Mouse (Mus musculus) forebrain, embryonic 14.5 days (tissue): ENCODE measurements around the gene Olfr798. TPM values are rescaled to one million over a fixed set of nuclear protein-coding genes. Genes with fewer than 3 reads are reported as not detected.

ENCODE experiments used
- ATAC-seq: fragments of 200-750 bp; cut with Nextera tagmentation; 2 replicates; pipeline ENCODE4 v1.8.0; 2017; ENCODE audit warnings: mild to moderate bottlenecking, moderate library complexity
- DNase-seq: peaks from one replicate; pipeline ENCODE4 v3.0.0-alpha.2; 2015; ENCODE audit warnings: low spot score
- H3K27ac ChIP-seq: fragments of 300-500 bp; sonication (generic); 2 replicates; pipeline ENCODE4 v1.5.1; 2014; ENCODE audit warnings: low read depth, mild to moderate bottlenecking, control low read depth, low read length, moderate library complexity
- H3K27me3 ChIP-seq: fragments of 300-500 bp; sonication (generic); replicated peaks from 2 replicates; pipeline ENCODE4 v1.6.1; 2014; ENCODE audit warnings: low read length, control low read depth, mixed read lengths; ENCODE audit not compliant: control insufficient read depth, insufficient read depth
- H3K36me3 ChIP-seq: fragments of 300-500 bp; sonication (generic); 2 replicates; pipeline ENCODE4 v1.6.1; 2014; ENCODE audit warnings: low read length, control low read depth; ENCODE audit not compliant: control insufficient read depth, insufficient read depth
- H3K4me1 ChIP-seq: fragments of 300-500 bp; sonication (generic); 2 replicates; pipeline ENCODE4 v1.6.1; 2014; ENCODE audit warnings: antibody characterized with exemption, low read length, control low read depth; ENCODE audit not compliant: control insufficient read depth, insufficient read depth
- H3K4me2 ChIP-seq: fragments of 300-500 bp; sonication (generic); 2 replicates; pipeline ENCODE4 v1.6.1; 2014; ENCODE audit warnings: mild to moderate bottlenecking, control low read depth, low read length
- H3K4me3 ChIP-seq: fragments of 300-500 bp; sonication (generic); 2 replicates; pipeline ENCODE4 v1.5.1; 2014; ENCODE audit warnings: low read depth, low read length, control low read depth
- H3K9ac ChIP-seq: fragments of 300-500 bp; sonication (generic); 2 replicates; pipeline ENCODE4 v1.6.1; 2014; ENCODE audit warnings: mild to moderate bottlenecking, low read length, control low read depth, moderate library complexity
- H3K9me3 ChIP-seq: fragments of 300-500 bp; sonication (generic); replicated peaks from 2 replicates; pipeline ENCODE4 v1.6.1; 2016; ENCODE audit warnings: low read length, control low read depth, mixed read lengths; ENCODE audit not compliant: control insufficient read depth
- WGBS: fragments of 180-500 bp; shearing (Covaris S2); extraction: QIAGEN DNeasy Blood & Tissue Kit; methylation state at CpG from one replicate; pipeline ENCODE4 v1.1.7; 2014; 5-methylcytosine and 5-hydroxymethylcytosine counted together
- polyA plus RNA-seq: library from polyadenylated mRNA; unstranded; fragments of >200 nt; fragmentation: Nextera tagmentation; extraction: Ambion mirVana; gene quantifications from 2 replicates; pipeline ENCODE4 v1.2.1, GENCODE M21; 2014

The Olfr798 gene
- not detected in 2 replicates for polyA plus RNA-seq

DNA sequence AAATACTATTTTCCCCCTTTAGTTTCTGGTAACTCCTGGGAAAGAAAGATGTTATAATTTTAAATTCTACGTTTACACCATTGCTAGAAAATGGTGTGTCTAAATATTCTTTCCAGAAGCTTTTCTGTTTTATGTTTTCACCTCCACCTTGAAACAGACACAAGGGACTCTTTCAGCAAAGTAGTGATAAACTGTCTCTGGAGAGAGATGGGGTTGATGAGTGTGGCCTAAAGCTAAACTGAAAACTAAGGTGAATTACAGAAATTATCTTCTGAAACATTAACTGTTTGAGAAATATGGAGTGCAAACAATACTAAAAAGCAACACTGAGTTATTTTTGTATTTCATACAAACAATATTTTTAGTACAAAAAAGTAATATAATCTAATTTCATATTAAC lies at the start of gene Olfr798:
Gene Olfr798 (minus strand): TSS at position 101 of the 400 bp plus-strand sequence.
- no peaks in the 10 kb centered on the region for H3K36me3 ChIP-seq
- WGBS: 92% methylated on average over 1 of the region's 1 CpGs
- H3K4me3 ChIP-seq: no peak within 1 kb of the TSS
- no peak within 1 kb of the TSS for H3K4me2 ChIP-seq
- no peak within 1 kb of the TSS for H3K9ac ChIP-seq
- H3K27ac ChIP-seq: no peak within 1 kb of the TSS
- H3K9me3 ChIP-seq: no peaks in the 10 kb centered on the region
- no peak for DNase-seq
- no peaks in the 10 kb centered on the region for H3K4me1 ChIP-seq
- no peak for ATAC-seq
- no peaks in the 10 kb centered on the region for H3K27me3 ChIP-seq

DNA sequence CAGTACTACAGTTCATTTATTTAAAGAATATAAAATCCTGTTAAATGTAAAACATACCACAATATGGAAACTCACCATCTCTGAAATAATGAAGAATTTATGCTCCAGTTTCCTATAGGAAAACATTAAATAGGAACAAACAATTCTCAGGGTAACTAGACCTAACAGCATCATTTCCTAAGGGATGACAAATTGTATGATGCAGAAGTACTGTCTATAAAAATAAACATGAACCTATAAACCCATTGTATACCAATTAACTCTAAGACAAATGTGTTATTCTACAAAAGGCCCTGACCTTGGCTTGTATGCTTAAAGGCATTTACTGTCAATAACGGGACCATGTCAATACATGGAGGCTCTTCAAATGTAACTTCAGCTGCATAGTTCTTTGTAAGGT lies 46.0 kb upstream of the Olfr798 start, which contains the start of gene Olfr801:
Gene Olfr801 (minus strand): TSS at position 101 of the 400 bp plus-strand sequence.
- Histone ChIP-seq H3K27me3 (no peaks in the 10 kb centered on the region), H3K4me1 (no peaks in the 10 kb centered on the region), H3K9me3 (no peaks in the 10 kb centered on the region), H3K27ac (no peak within 1 kb of the TSS), H3K36me3 (no peaks in the 10 kb centered on the region), H3K9ac (no peak within 1 kb of the TSS), H3K4me3 (no peak within 1 kb of the TSS), H3K4me2 (no peak within 1 kb of the TSS)
- WGBS: 83% methylated on average over 1 of the region's 1 CpGs
- DNase-seq (no peak), ATAC-seq (no peak)

GRCm38 (mm10) chr10:129657394-129657793 lies 29.7 kb upstream of the Olfr798 start, which contains the start of gene Olfr800:
Gene Olfr800 (plus strand): TSS chr10:129657694.
- no peak for DNase-seq
- H3K36me3 ChIP-seq: no peaks in the 10 kb centered on the region
- no peak within 1 kb of the TSS for H3K4me3 ChIP-seq
- H3K4me1 ChIP-seq: no peaks in the 10 kb centered on the region
- ATAC-seq: no peak
- H3K27me3 ChIP-seq: no peaks in the 10 kb centered on the region
- H3K9me3 ChIP-seq: no peaks in the 10 kb centered on the region
- no peak within 1 kb of the TSS for H3K9ac ChIP-seq
- H3K27ac ChIP-seq: no peak within 1 kb of the TSS
- no peak within 1 kb of the TSS for H3K4me2 ChIP-seq

DNA sequence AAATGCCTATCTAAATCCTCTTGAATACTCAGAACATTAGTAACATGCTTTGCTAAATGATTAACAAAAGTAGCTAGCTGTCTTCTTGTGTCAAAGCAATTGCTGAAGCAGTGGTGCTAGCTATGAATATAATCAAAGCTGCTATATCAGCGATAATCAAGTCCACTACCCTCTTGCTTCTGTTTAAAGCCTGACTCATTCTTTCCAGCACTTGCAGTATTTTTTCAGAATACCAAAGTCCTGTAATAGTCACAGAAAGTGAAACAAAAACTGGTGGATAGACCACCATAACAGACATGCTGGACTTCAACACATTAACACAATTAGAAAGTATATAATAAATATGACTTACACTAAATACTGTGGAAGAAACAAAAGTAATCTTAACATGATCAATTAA lies 24.0 kb upstream of the Olfr798 start:
- Histone ChIP-seq H3K4me1 (no peaks in the 10 kb centered on the region), H3K4me3 (no peak overlapping the region), H3K27ac (no peak overlapping the region), H3K27me3 (no peaks in the 10 kb centered on the region), H3K36me3 (no peaks in the 10 kb centered on the region), H3K4me2 (no peak overlapping the region), H3K9ac (no peak overlapping the region), H3K9me3 (no peaks in the 10 kb centered on the region)
- no peak for DNase-seq
- WGBS: 91% methylated on average over 1 of the region's 1 CpGs
- no peak for ATAC-seq

DNA sequence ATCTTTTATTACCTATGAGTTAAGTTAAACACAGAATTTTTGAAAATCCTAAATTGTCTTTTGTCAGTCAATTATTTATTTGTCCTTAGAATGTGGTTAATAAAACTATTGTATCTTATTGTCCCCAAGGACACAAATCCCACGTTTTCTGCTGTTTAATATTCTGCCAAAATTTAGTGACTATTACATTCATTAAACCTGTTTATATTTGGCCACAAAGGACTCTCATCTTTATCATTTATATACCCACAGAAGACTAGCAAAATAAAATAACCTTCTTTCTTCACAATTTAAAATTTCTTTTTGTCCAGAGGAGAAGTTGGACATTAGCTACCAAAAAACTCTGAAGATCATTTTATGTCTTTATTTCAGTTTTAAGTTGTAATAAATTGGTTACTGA lies 9.4 kb upstream of the Olfr798 start, which contains the start of gene Olfr799:
Gene Olfr799 (plus strand): TSS at position 301 of the 400 bp plus-strand sequence.
- Histone ChIP-seq H3K4me1 (no peaks in the 10 kb centered on the region), H3K9me3 (0 out of 2 replicates have a peak, but pooled peaks cover 3% of the 10 kb centered on the region), H3K27me3 (no peaks in the 10 kb centered on the region), H3K27ac (no peak within 1 kb of the TSS), H3K9ac (no peak within 1 kb of the TSS), H3K4me3 (no peak within 1 kb of the TSS), H3K36me3 (no peaks in the 10 kb centered on the region), H3K4me2 (no peak within 1 kb of the TSS)
- ATAC-seq (no peak), DNase-seq (no peak)
- WGBS: 29% methylated on average over 1 of the region's 1 CpGs

DNA sequence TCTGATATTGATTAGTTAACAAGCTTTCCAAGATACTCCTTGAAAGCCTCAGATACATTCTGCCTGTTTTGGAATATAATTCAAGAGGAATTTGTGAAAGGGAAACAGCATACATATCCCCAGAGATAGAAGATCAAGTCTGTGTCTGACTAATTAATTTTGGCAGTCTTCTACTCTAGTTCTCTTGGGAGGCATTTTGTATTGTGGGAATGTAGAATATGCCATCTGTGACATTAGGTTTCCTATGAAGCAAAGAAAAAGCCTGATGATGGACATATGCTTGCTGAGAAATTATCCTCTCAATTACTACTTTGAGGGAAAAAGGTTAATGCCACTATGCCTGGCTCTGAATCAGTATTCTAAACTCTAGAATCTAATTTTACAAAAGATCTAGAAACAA lies 4.5 kb downstream of the Olfr798 start:
- Histone ChIP-seq H3K9ac (no peak overlapping the region), H3K9me3 (no peaks in the 10 kb centered on the region), H3K4me3 (no peak overlapping the region), H3K27me3 (no peaks in the 10 kb centered on the region), H3K4me1 (no peaks in the 10 kb centered on the region), H3K4me2 (no peak overlapping the region), H3K27ac (no peak overlapping the region), H3K36me3 (no peaks in the 10 kb centered on the region)
- DNase-seq (peak; percentile 24), ATAC-seq (no peak)

- no peaks in the 10 kb centered on the region for H3K4me1 ChIP-seq
- H3K4me2 ChIP-seq: no peak overlapping the region
- H3K9me3 ChIP-seq: no peaks in the 10 kb centered on the region
- H3K9ac ChIP-seq: no peak overlapping the region
- H3K4me3 ChIP-seq: no peak overlapping the region
- DNase-seq (peak; percentile 1), ATAC-seq (0 out of 2 replicates have a peak, but pooled peaks have one; percentile 7)
- H3K36me3 ChIP-seq: no peaks in the 10 kb centered on the region
- no peak overlapping the region for H3K27ac ChIP-seq
- H3K27me3 ChIP-seq: no peaks in the 10 kb centered on the region
- WGBS: 21% methylated on average over 1 of the region's 1 CpGs
These were observed 6.0 kb downstream of the Olfr798 start for GRCm38 (mm10) chr10:129621724-129622123.

- ATAC-seq: no peak
- no peak within 1 kb of the TSS for H3K4me2 ChIP-seq
- H3K4me1 ChIP-seq: no peaks in the 10 kb centered on the region
- 98% methylated on average over 1 of the region's 1 CpGs for WGBS
- H3K27ac ChIP-seq: no peak within 1 kb of the TSS
- H3K4me3 ChIP-seq: no peak within 1 kb of the TSS
- no peaks in the 10 kb centered on the region for H3K27me3 ChIP-seq
- H3K9ac ChIP-seq: no peak within 1 kb of the TSS
- no peaks in the 10 kb centered on the region for H3K36me3 ChIP-seq
- no peaks in the 10 kb centered on the region for H3K9me3 ChIP-seq
- no peak for DNase-seq
These were observed 15.3 kb downstream of the Olfr798 start, which contains the start of gene Olfr796 for GRCm38 (mm10) chr10:129612470-129612869. Gene Olfr796 (minus strand): TSS chr10:129612570.

DNA sequence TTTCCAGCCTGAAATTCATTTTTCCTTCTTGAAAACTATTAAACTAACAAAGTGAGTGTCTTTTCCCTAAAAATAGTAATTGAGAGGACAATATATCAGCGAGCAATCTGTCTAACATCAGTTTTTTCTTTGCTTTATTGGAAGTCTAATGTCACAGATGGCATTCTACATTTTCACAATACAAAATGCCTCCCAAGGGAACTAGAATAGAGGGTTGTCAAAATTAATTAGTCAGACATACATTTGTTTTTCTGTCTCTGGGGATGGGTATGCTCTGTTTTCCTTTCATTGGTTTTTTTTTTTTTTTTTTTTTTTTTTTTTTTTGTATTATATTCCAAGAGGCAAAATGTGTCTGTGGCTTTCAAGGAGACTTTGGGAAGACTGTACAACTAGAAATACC lies 50.7 kb downstream of the Olfr798 start:
- H3K36me3 ChIP-seq: no peaks in the 10 kb centered on the region
- ATAC-seq: no peak
- no peaks in the 10 kb centered on the region for H3K9me3 ChIP-seq
- H3K27ac ChIP-seq: no peak overlapping the region
- no peak overlapping the region for H3K4me3 ChIP-seq
- H3K9ac ChIP-seq: no peak overlapping the region
- H3K4me1 ChIP-seq: no peaks in the 10 kb centered on the region
- H3K4me2 ChIP-seq: no peak overlapping the region
- 60% methylated on average over 1 of the region's 1 CpGs for WGBS
- peak; percentile 1 for DNase-seq
- no peaks in the 10 kb centered on the region for H3K27me3 ChIP-seq
